Mouse (Mus musculus) small intestine, adult 2 months (tissue): ENCODE measurements around the gene Dlgap1. TPM values are rescaled to one million over a fixed set of nuclear protein-coding genes. Genes with fewer than 3 reads are reported as not detected.

ENCODE experiments used
- H3K27ac ChIP-seq: fragments of 200-500 bp; 2 replicates; pipeline ENCODE4 v1.5.1; 2012; ENCODE audit warnings: low read depth, low read length, control low read depth, inconsistent platforms; ENCODE audit not compliant: insufficient read depth
- H3K27me3 ChIP-seq: fragments of 200-500 bp; 2 replicates; pipeline ENCODE4 v1.6.1; 2012; ENCODE audit warnings: mild to moderate bottlenecking, moderate library complexity, low read length, inconsistent platforms; ENCODE audit not compliant: control insufficient read depth, insufficient read depth
- H3K36me3 ChIP-seq: fragments of 200-500 bp; 2 replicates; pipeline ENCODE4 v1.6.1; 2012; ENCODE audit warnings: mild to moderate bottlenecking, low read length, control low read depth, inconsistent platforms; ENCODE audit not compliant: control insufficient read depth, insufficient read depth
- H3K4me1 ChIP-seq: fragments of 200-500 bp; 2 replicates; pipeline ENCODE4 v1.6.1; 2012; ENCODE audit warnings: low read length, inconsistent platforms, mixed read lengths; ENCODE audit not compliant: control insufficient read depth, insufficient read depth, insufficient read length
- H3K4me3 ChIP-seq: fragments of 200-500 bp; 2 replicates; pipeline ENCODE4 v1.5.1; 2012; ENCODE audit warnings: low read depth, mild to moderate bottlenecking, control low read depth, inconsistent platforms, low read length, moderate library complexity
- CTCF ChIP-seq: fragments of 200-500 bp; IDR thresholded peaks from 2 replicates; pipeline ENCODE4 v1.5.1; 2012; ENCODE audit warnings: low read depth, mild to moderate bottlenecking, control low read depth, inconsistent platforms, low read length, moderate library complexity, mixed read lengths; ENCODE audit not compliant: insufficient replicate concordance, insufficient read length; ENCODE audit errors: extremely low read depth
- POLR2A ChIP-seq: fragments of 200-500 bp; IDR thresholded peaks from 2 replicates; pipeline ENCODE4 v1.6.1; 2012; ENCODE audit warnings: low read depth, mild to moderate bottlenecking, control low read depth, inconsistent platforms, low read length, moderate library complexity
- WGBS: fragments of 180-500 bp; shearing (Covaris S2); methylation state at CpG from one replicate; pipeline ENCODE4 v1.1.7; 2018; 5-methylcytosine and 5-hydroxymethylcytosine counted together
- polyA plus RNA-seq: library from polyadenylated mRNA; depleted of rRNA; stranded (reverse); fragments of >200 nt; gene quantifications from 2 replicates; pipeline ENCODE4 v1.2.3, GENCODE M21; 2012

Gene Dlgap1
- polyA plus RNA-seq, 1 experiment: 0.61 TPM

DNA sequence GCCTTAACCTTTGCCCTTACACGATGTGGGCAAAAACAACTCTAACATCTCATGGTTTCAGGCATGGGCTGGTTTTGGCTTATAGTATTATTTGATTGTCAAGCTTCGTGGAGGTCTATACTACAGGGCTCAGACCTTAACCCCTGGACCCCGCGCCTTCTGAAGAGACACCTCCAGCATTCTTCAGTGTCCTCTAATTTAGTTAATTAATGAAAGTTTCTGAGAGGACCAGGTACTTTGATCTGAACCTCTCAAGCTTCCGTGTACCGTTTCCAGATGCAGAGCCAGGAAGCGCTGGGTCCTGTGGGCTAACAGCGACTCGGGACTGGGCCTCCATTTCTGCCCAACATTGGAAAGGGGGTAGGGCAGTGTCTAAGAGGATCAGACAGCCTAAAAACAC lies 785.2 kb downstream of the Dlgap1 start:
- no peaks in the 10 kb centered on the region for H3K36me3 ChIP-seq
- WGBS: 32% methylated on average over 9 of the region's 9 CpGs
- TF ChIP-seq POLR2A (no peak), CTCF (no peak)
- no peaks in the 10 kb centered on the region for H3K27me3 ChIP-seq
- H3K4me3 ChIP-seq: no peak overlapping the region
- H3K27ac ChIP-seq: peak overlapping the region; percentile 23
- peaks cover 8% of the 10 kb centered on the region for H3K4me1 ChIP-seq

DNA sequence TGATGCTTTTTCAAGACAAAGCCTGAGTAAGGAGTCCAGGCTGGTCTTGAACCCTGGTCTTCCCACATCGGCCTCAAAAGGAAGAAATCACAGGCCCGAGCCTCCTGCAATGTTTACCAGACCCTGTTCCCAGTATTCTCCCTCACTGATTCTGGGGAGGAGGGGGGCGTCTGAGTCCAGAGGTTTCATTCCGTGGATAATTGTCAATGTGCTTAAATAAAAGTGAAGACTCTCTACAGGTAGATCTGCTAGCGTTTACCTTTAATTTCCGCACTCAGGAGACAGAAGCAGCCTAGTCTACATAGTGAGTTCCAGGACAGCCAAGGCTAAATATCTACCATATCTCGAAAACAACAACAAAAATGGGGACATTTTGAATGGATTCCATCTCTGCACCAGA lies 785.8 kb downstream of the Dlgap1 start:
- H3K27me3 ChIP-seq: no peaks in the 10 kb centered on the region
- TF ChIP-seq CTCF (no peak), POLR2A (no peak)
- no peak overlapping the region for H3K4me3 ChIP-seq
- peaks cover 5% of the 10 kb centered on the region for H3K4me1 ChIP-seq
- 39% methylated on average over 7 of the region's 7 CpGs for WGBS
- H3K27ac ChIP-seq: peak overlapping the region; percentile 23; the same call in 1 of the 2 replicates
- H3K36me3 ChIP-seq: no peaks in the 10 kb centered on the region

DNA sequence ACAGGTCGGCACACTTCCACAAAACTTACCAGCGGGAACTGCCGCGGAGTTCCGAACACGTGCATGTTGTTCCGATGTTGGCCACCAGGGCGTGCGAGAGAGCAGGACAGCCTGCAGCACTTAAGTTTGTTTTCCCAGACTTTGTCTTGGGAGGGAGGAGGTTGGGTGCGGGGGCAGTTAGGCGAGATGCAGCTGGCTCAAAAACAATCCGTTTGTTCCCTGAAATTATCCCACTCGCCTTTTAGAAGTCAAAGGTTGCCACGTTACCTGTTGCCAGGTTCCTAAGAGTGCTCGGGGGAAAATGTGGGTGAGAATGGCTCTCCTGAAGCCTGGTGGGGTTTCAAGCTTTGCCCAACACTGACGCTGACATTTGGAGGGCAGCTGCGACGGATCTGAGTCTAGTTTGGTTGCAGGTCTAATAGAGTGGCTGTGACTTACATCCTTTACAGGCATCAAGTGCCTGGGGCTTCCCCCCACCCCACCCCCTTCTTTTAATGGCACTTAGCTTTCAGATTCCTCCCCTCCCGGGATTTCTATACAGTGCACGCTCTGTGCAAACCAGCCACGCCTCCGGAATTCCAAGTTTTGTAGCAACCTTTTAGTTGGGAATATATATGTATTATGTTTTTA lies 786.3 kb downstream of the Dlgap1 start:
- H3K27ac ChIP-seq: peak overlapping the region; percentile 76
- TF ChIP-seq POLR2A (no peak), CTCF (peak; percentile 88; the same call in 1 of the 2 replicates)
- peaks cover 5% of the 10 kb centered on the region for H3K4me1 ChIP-seq
- H3K27me3 ChIP-seq: no peaks in the 10 kb centered on the region
- no peaks in the 10 kb centered on the region for H3K36me3 ChIP-seq
- under 1% methylated on average over 22 of the region's 22 CpGs for WGBS
- peak overlapping the region; percentile 54 for H3K4me3 ChIP-seq

DNA sequence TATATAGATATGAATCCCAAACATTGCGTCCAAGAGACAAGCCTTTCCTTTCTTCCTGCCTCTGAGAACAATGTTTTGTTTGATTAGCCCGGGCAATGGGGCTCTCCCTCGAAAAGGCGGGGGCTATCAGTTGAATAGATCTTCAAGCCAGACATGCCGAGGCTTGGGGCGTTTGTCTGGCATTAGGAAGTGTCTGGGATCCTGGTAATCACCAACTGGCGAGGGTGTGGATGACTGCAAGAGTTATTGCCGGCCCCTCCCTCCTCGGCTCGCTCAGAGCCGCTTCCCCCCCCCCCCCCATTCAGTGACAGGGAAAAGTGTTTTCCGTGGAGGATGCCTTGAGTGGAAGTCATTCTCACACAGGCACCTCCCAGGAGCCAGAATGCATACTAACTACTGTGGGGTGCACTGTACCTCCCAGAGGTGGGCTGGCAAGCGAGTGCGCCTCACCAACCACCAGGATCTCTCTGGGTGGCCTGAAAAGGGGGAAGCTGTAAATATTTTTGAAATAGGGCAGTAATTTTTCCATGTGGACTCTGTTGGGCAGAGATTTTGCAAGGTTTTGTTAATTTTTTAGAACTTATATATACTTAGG lies 786.9 kb downstream of the Dlgap1 start:
- peaks cover 4% of the 10 kb centered on the region for H3K4me1 ChIP-seq
- H3K27ac ChIP-seq: no peak overlapping the region
- WGBS: 2% methylated on average over 14 of the region's 14 CpGs
- H3K4me3 ChIP-seq: peak overlapping the region; percentile 34
- no peaks in the 10 kb centered on the region for H3K36me3 ChIP-seq
- no peaks in the 10 kb centered on the region for H3K27me3 ChIP-seq
- TF ChIP-seq CTCF: no peak
- no peak for TF ChIP-seq POLR2A

DNA sequence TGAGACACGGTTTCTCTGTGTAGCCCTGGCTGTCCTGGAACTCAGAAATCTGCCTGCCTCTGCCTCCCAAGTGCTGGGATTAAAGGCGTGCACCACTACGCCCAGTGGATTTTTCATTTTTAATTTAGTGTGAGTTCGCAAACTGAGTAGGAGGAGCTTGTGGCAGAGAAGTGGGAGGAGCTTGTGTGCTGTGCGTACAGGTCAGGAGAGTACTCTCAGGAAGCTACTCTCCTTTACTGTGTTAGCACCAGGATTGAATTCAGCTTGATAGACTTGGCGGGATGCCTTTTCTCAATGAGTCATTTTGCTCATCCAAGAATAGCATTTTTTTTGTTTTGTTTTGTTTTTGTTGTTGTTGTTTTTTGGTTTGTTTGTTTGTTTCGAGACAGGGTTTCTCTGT lies 793.1 kb downstream of the Dlgap1 start:
- no peak overlapping the region for H3K4me3 ChIP-seq
- no peak overlapping the region for H3K27ac ChIP-seq
- TF ChIP-seq CTCF: no peak
- no peak for TF ChIP-seq POLR2A
- 88% methylated on average over 7 of the region's 7 CpGs for WGBS
- H3K36me3 ChIP-seq: no peaks in the 10 kb centered on the region
- no peaks in the 10 kb centered on the region for H3K27me3 ChIP-seq
- no peaks in the 10 kb centered on the region for H3K4me1 ChIP-seq

DNA sequence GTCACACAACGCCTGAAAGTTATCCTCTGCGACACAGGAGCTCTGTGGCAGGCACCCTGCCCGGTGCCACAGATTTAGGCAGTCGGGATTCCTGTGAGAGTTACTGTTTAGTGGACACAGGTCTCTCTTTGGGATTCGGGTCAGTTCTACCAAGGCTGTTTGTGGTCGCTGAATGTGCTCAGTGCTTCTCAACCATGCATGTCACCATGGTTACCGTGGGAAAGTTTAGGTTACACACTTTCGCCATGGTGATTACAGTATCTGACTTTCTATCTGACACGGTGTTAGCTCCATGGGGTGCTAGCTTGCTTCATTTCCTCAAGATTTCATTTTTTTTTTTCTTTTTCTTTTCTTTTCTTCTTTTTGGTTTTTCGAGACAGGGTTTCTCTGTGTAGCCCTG lies 793.8 kb downstream of the Dlgap1 start:
- Histone ChIP-seq H3K4me1 (no peaks in the 10 kb centered on the region), H3K4me3 (no peak overlapping the region), H3K27ac (no peak overlapping the region), H3K27me3 (no peaks in the 10 kb centered on the region), H3K36me3 (no peaks in the 10 kb centered on the region)
- no peak for TF ChIP-seq POLR2A
- TF ChIP-seq CTCF: no peak
- WGBS: 87% methylated on average over 10 of the region's 10 CpGs

DNA sequence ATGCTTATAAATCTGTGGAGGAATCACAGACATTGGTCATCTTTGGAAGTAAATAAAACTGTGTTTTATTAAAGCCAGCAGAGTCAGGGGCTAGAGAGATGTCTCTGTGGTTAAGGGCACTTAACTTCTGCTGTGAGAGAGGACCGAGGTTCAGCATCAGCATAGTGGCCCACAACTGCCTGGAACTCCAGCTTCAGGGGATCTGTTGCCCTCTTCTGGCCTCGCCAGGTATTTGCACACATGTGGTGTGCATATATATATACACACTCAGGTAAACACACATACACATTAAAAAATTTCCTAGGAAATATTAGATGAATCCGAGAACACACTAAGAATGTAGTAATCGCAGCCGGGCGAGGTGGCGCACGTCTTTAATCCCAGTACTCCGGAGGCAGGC lies 796.5 kb downstream of the Dlgap1 start:
- no peak overlapping the region for H3K4me3 ChIP-seq
- no peaks in the 10 kb centered on the region for H3K27me3 ChIP-seq
- no peaks in the 10 kb centered on the region for H3K4me1 ChIP-seq
- WGBS: 97% methylated on average over 9 of the region's 9 CpGs
- H3K36me3 ChIP-seq: no peaks in the 10 kb centered on the region
- TF ChIP-seq POLR2A (no peak), CTCF (no peak)
- H3K27ac ChIP-seq: no peak overlapping the region
